Mouse (Mus musculus) neural tube, embryonic 14.5 days (tissue): ENCODE measurements around the gene Far2. TPM values are rescaled to one million over a fixed set of nuclear protein-coding genes. Genes with fewer than 3 reads are reported as not detected.

Experiments used
- ATAC-seq: fragments of 200-750 bp; cut with Nextera tagmentation; 2 replicates; pipeline ENCODE4 v1.8.0; 2017; ENCODE audit warnings: low read depth, mild to moderate bottlenecking, moderate TSS enrichment, moderate library complexity
- H3K27ac ChIP-seq: fragments of 300-500 bp; sonication (generic); 2 replicates; pipeline ENCODE4 v1.5.1; 2014; ENCODE audit warnings: low read depth, mild to moderate bottlenecking, control low read depth, low read length, moderate library complexity, mixed read lengths
- H3K27me3 ChIP-seq: fragments of 300-500 bp; sonication (generic); 2 replicates; pipeline ENCODE4 v1.6.1; 2014; ENCODE audit warnings: low read length; ENCODE audit not compliant: control insufficient read depth, insufficient read depth
- H3K36me3 ChIP-seq: fragments of 300-500 bp; sonication (generic); 2 replicates; pipeline ENCODE4 v1.6.1; 2014; ENCODE audit warnings: low read length, mixed read lengths; ENCODE audit not compliant: control insufficient read depth, insufficient read depth
- H3K4me1 ChIP-seq: fragments of 300-500 bp; sonication (generic); 2 replicates; pipeline ENCODE4 v1.6.1; 2014; ENCODE audit warnings: low read length; ENCODE audit not compliant: control insufficient read depth, insufficient read depth
- H3K4me2 ChIP-seq: fragments of 300-500 bp; sonication (generic); 2 replicates; pipeline ENCODE4 v1.6.1; 2014; ENCODE audit warnings: mild to moderate bottlenecking, low read depth, low read length, control low read depth
- H3K4me3 ChIP-seq: fragments of 300-500 bp; sonication (generic); 2 replicates; pipeline ENCODE4 v1.5.1; 2014; ENCODE audit warnings: low read depth, low read length, control low read depth, mixed read lengths
- H3K9ac ChIP-seq: fragments of 300-500 bp; sonication (generic); replicated peaks from 2 replicates; pipeline ENCODE4 v1.6.1; 2014; ENCODE audit warnings: low read depth, mild to moderate bottlenecking, control low read depth, low read length, mixed read lengths
- H3K9me3 ChIP-seq: fragments of 300-500 bp; sonication (generic); 2 replicates; pipeline ENCODE4 v1.6.1; 2016; ENCODE audit warnings: low read length; ENCODE audit not compliant: control insufficient read depth
- WGBS: fragments of 180-500 bp; shearing (Covaris S2); extraction: QIAGEN DNeasy Blood & Tissue Kit; methylation state at CpG from one replicate; pipeline ENCODE4 v1.1.7; 2014; 5-methylcytosine and 5-hydroxymethylcytosine counted together
- polyA plus RNA-seq: library from polyadenylated mRNA; unstranded; fragments of >200 nt; fragmentation: Nextera tagmentation; extraction: Ambion mirVana; gene quantifications from 2 replicates; pipeline ENCODE4 v1.2.1, GENCODE M21; 2014

Far2 gene
- polyA plus RNA-seq, 1 experiment from 2014 or later = 29.8 TPM

- Histone ChIP-seq H3K27ac (no peak overlapping the region), H3K9ac (no peak overlapping the region), H3K9me3 (no peaks in the 10 kb centered on the region), H3K4me3 (no peak overlapping the region), H3K4me2 (no peak overlapping the region), H3K36me3 (peaks cover 37% of the 10 kb centered on the region), H3K27me3 (no peaks in the 10 kb centered on the region), H3K4me1 (no peaks in the 10 kb centered on the region)
- no peak for ATAC-seq
- WGBS = 96% methylated on average over 3 of the region's 3 CpGs
Measured at GRCm38 (mm10) chr6:148199729-148200128, 152.7 kb downstream of the Far2 start.

GRCm38 (mm10) chr6:148205134-148205533 is 158.1 kb downstream of the Far2 start:
- Histone ChIP-seq H3K36me3 (peaks cover 31% of the 10 kb centered on the region), H3K4me3 (no peak overlapping the region), H3K4me1 (0 out of 2 replicates have a peak, but pooled peaks cover 6% of the 10 kb centered on the region), H3K9me3 (no peaks in the 10 kb centered on the region), H3K27ac (no peak overlapping the region), H3K9ac (no peak overlapping the region), H3K27me3 (no peaks in the 10 kb centered on the region), H3K4me2 (no peak overlapping the region)
- no peak for ATAC-seq
- WGBS = 89% methylated on average over 1 of the region's 1 CpGs

GRCm38 (mm10) chr6:148207522-148207921 is 160.5 kb downstream of the Far2 start:
- no peaks in the 10 kb centered on the region for H3K9me3 ChIP-seq
- no peak for ATAC-seq
- H3K36me3 ChIP-seq = peaks cover 16% of the 10 kb centered on the region
- 93% methylated on average over 1 of the region's 1 CpGs for WGBS
- H3K27me3 ChIP-seq = no peaks in the 10 kb centered on the region
- H3K4me2 ChIP-seq = no peak overlapping the region
- H3K27ac ChIP-seq = no peak overlapping the region
- no peak overlapping the region for H3K9ac ChIP-seq
- H3K4me3 ChIP-seq = no peak overlapping the region
- peaks cover 12% of the 10 kb centered on the region for H3K4me1 ChIP-seq

GRCm38 (mm10) chr6:148211391-148211876 is 164.4 kb downstream of the Far2 start:
- H3K9ac ChIP-seq = peak overlapping the region; percentile 97
- no peaks in the 10 kb centered on the region for H3K36me3 ChIP-seq
- peak overlapping the region; percentile 98 for H3K4me3 ChIP-seq
- peak overlapping the region; percentile 65 for H3K4me2 ChIP-seq
- no peaks in the 10 kb centered on the region for H3K9me3 ChIP-seq
- ATAC-seq = peak; percentile 54
- no peaks in the 10 kb centered on the region for H3K27me3 ChIP-seq
- H3K27ac ChIP-seq = peak overlapping the region; percentile 92
- peaks cover 18% of the 10 kb centered on the region for H3K4me1 ChIP-seq
- WGBS = under 1% methylated on average over 43 of the region's 51 CpGs

- H3K4me1 ChIP-seq = peaks cover 18% of the 10 kb centered on the region
- H3K9ac ChIP-seq = peak within 1 kb of the TSS; percentile 97
- H3K9me3 ChIP-seq = no peaks in the 10 kb centered on the region
- no peaks in the 10 kb centered on the region for H3K27me3 ChIP-seq
- H3K27ac ChIP-seq = peak within 1 kb of the TSS; percentile 92
- H3K4me3 ChIP-seq = peak within 1 kb of the TSS; percentile 98
- H3K36me3 ChIP-seq = no peaks in the 10 kb centered on the region
- ATAC-seq = peak; percentile 99
- under 1% methylated on average over 61 of the region's 61 CpGs for WGBS
- peak within 1 kb of the TSS; percentile 80 for H3K4me2 ChIP-seq
Measured at GRCm38 (mm10) chr6:148211897-148212680, 165.0 kb downstream of the Far2 start, which contains the start of gene Ergic2. Ergic2 (minus strand) TSS chr6:148212374.

GRCm38 (mm10) chr6:148214765-148215164 is 167.7 kb downstream of the Far2 start:
- no peak overlapping the region for H3K27ac ChIP-seq
- no peaks in the 10 kb centered on the region for H3K9me3 ChIP-seq
- H3K27me3 ChIP-seq = no peaks in the 10 kb centered on the region
- no peak overlapping the region for H3K4me3 ChIP-seq
- ATAC-seq = no peak
- H3K36me3 ChIP-seq = no peaks in the 10 kb centered on the region
- H3K4me1 ChIP-seq = peaks cover 12% of the 10 kb centered on the region
- 15% methylated on average over 5 of the region's 5 CpGs for WGBS
- no peak overlapping the region for H3K4me2 ChIP-seq
- no peak overlapping the region for H3K9ac ChIP-seq

GRCm38 (mm10) chr6:148216752-148217151 is 169.7 kb downstream of the Far2 start:
- ATAC-seq = no peak
- Histone ChIP-seq H3K4me1 (peaks cover 6% of the 10 kb centered on the region), H3K27me3 (no peaks in the 10 kb centered on the region), H3K9me3 (no peaks in the 10 kb centered on the region), H3K9ac (no peak overlapping the region), H3K27ac (no peak overlapping the region), H3K36me3 (no peaks in the 10 kb centered on the region), H3K4me3 (no peak overlapping the region), H3K4me2 (no peak overlapping the region)
- 90% methylated on average over 4 of the region's 4 CpGs for WGBS

GRCm38 (mm10) chr6:148218235-148219076 is 171.4 kb downstream of the Far2 start:
- Histone ChIP-seq H3K27me3 (no peaks in the 10 kb centered on the region), H3K9ac (no peak overlapping the region), H3K36me3 (no peaks in the 10 kb centered on the region), H3K4me2 (no peak overlapping the region), H3K4me3 (no peak overlapping the region), H3K27ac (no peak overlapping the region), H3K4me1 (no peaks in the 10 kb centered on the region), H3K9me3 (no peaks in the 10 kb centered on the region)
- 91% methylated on average over 2 of the region's 2 CpGs for WGBS
- no peak for ATAC-seq

- Histone ChIP-seq H3K4me3 (no peak overlapping the region), H3K9me3 (no peaks in the 10 kb centered on the region)
- WGBS = 29% methylated on average over 2 of the region's 2 CpGs
Measured at GRCm38 (mm10) chr6:148222686-148223085, 175.6 kb downstream of the Far2 start.

More at GRCm38 (mm10) chr6:148222686-148223085, 175.6 kb downstream of the Far2 start:
- ATAC-seq = no peak
- Histone ChIP-seq H3K36me3 (no peaks in the 10 kb centered on the region), H3K4me2 (no peak overlapping the region), H3K27me3 (no peaks in the 10 kb centered on the region), H3K27ac (no peak overlapping the region), H3K4me1 (no peaks in the 10 kb centered on the region), H3K9ac (no peak overlapping the region)
